Comparison of ENCODE assay signal across 17 mouse cellular contexts in the genomic region with DNA sequence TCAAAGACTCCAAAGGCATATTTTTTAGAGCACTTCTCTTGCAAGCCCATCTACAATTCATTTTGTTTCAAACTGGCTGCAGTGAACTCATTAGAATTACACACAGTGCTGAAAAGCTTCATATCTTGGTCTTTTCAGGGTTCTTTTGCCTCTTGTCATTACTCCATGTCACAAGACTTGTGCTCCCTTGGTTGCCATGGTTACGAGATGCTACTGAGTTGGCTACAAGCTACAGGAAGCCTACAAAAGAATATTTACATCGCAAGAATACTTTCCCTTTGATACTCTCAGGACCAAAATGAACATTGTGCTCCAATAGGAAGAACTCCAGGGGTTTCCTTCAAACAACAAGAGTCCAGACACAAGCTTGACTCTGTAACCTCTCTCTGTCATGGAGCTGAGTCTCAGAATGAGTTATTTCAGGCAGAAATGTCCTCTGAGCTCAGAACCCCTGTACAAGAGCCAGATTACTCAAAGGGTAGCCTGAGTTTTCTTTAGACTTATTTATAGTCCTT.
DNase-seq lines count a peak whose midpoint lies in the region; ATAC-seq lines count a peak whose summit lies in the region.
"Had no signal": no experiment of that assay in that cellular context is flagged by ENCODE, and none has a peak within 500 bp of the region (broad histone marks: within the 10 kb centered on the region; RNA-seq: fewer than 3 reads in every experiment).

No protein-coding gene starts in this region.

- no peak overlapping the region for H3K9ac ChIP-seq in forebrain, embryonic 14.5 days (ENCODE audit: low read length)
- H3K9ac ChIP-seq in forebrain, embryonic 15.5 days (replicated peaks): no peak overlapping the region
- H3K9ac ChIP-seq: liver, embryonic 13.5 days had no signal

- 86% methylated on average over 2 of the region's 2 CpGs for WGBS in forebrain, embryonic 14.5 days
- 84% methylated on average over 2 of the region's 2 CpGs for WGBS in forebrain, embryonic 15.5 days

- intact Hi-C loops in left cerebral cortex, postnatal 25 days (cut with DNase I): no loop called here

- H3K4me2 ChIP-seq in forebrain, embryonic 14.5 days (ENCODE audit: low read length): no peak overlapping the region
- no peak overlapping the region for H3K4me2 ChIP-seq in forebrain, embryonic 15.5 days (replicated peaks)
- H3K4me2 ChIP-seq: liver, embryonic 13.5 days had no signal

- no peak overlapping the region for H3K27ac ChIP-seq in forebrain, embryonic 14.5 days (ENCODE audit: low read depth, low read length)
- no peak overlapping the region for H3K27ac ChIP-seq in forebrain, embryonic 15.5 days (replicated peaks)
- H3K27ac ChIP-seq: limb, embryonic 10.5 days; liver, embryonic 13.5 days had no signal

- no peaks in the 10 kb centered on the region for H3K9me3 ChIP-seq in forebrain, embryonic 14.5 days (replicated peaks; ENCODE audit: control insufficient read depth, low read length)
- no peaks in the 10 kb centered on the region for H3K9me3 ChIP-seq in forebrain, embryonic 15.5 days
- H3K9me3 ChIP-seq: limb, embryonic 10.5 days; liver, embryonic 13.5 days had no signal

- ATAC-seq in forebrain, embryonic 14.5 days: no peak
- no peak for ATAC-seq in forebrain, embryonic 15.5 days (replicated peaks)
- no peak for ATAC-seq in erythroblast, adult 5-6 weeks (replicated peaks; ENCODE audit: low FRiP score, poor library complexity, severe bottlenecking)
- ATAC-seq: intestine, postnatal 0 days had no signal

- peak; percentile 74 for DNase-seq in forebrain, embryonic 14.5 days (ENCODE audit: low spot score)
- peak; percentile 16 to 31 for DNase-seq in left cerebral cortex, postnatal 25 days (ENCODE audit: low spot score in 2 of 2)
- no peak for DNase-seq in left cerebral cortex, adult 11 months (ENCODE audit: low spot score)
- peak; percentile 7 for DNase-seq in right cerebral cortex, postnatal 4 days
- DNase-seq in right cerebral cortex, postnatal 25 days: no peak
- DNase-seq in telencephalon, adult 2 months (ENCODE audit: low read depth, low spot score): peak; percentile 23
- DNase-seq: adrenal gland, postnatal 36 days; B cell, adult 2 months; cerebellum, adult 11 months; heart, postnatal 36 days; liver, embryonic 13.5 days; right cerebral cortex, postnatal 14 days; thymus, adult 2 months had no signal

- H3K27me3 ChIP-seq in forebrain, embryonic 14.5 days (replicated peaks; ENCODE audit: control insufficient read depth, insufficient read depth, low read length): no peaks in the 10 kb centered on the region
- H3K27me3 ChIP-seq in forebrain, embryonic 15.5 days: no peaks in the 10 kb centered on the region
- H3K27me3 ChIP-seq: liver, embryonic 13.5 days had no signal

- no peaks in the 10 kb centered on the region for H3K4me1 ChIP-seq in forebrain, embryonic 14.5 days (ENCODE audit: control insufficient read depth, insufficient read depth, low read length)
- H3K4me1 ChIP-seq in forebrain, embryonic 15.5 days: no peaks in the 10 kb centered on the region
- H3K4me1 ChIP-seq: limb, embryonic 10.5 days; liver, embryonic 13.5 days had no signal

- no peaks in the 10 kb centered on the region for H3K36me3 ChIP-seq in forebrain, embryonic 14.5 days (ENCODE audit: control insufficient read depth, insufficient read depth, low read length)
- H3K36me3 ChIP-seq in forebrain, embryonic 15.5 days: no peaks in the 10 kb centered on the region
- H3K36me3 ChIP-seq: limb, embryonic 10.5 days; liver, embryonic 13.5 days had no signal

- H3K4me3 ChIP-seq in forebrain, embryonic 14.5 days (ENCODE audit: low read depth, low read length): no peak overlapping the region
- no peak overlapping the region for H3K4me3 ChIP-seq in forebrain, embryonic 15.5 days
- H3K4me3 ChIP-seq: limb, embryonic 10.5 days; liver, embryonic 13.5 days had no signal

Comparison
In these comparisons a context has a peak if more than half of its experiments do, and no peak if none do; other contexts are left out.
1. DNase-seq: peak in forebrain, embryonic 14.5 days (single experiment), left cerebral cortex, postnatal 25 days (2 of 2), right cerebral cortex, postnatal 4 days (single experiment) and telencephalon, adult 2 months (single experiment); none in left cerebral cortex, adult 11 months (single experiment) and right cerebral cortex, postnatal 25 days (single experiment).